Mouse (Mus musculus) heart, postnatal 10 days (tissue): ENCODE measurements around the gene Hivep3. TPM values are rescaled to one million over a fixed set of nuclear protein-coding genes. Genes with fewer than 3 reads are reported as not detected.
A peak's percentile ranks its signal among the peaks of the same experiment; 100 is the strongest.

Source experiments
- DNase-seq, 2 experiments: peaks; one replicate each; pipeline ENCODE4 v3.0.0; 2021
- intact Hi-C: fragments of 180-260 bp; cut with DNase I; formaldehyde crosslinking; loops from one replicate; pipeline ENCODE4 v1.15.1; 2025
- total RNA-seq, 2 experiments: library from RNA; stranded (reverse); gene quantifications; 2 replicates each; pipeline ENCODE4 v1.2.3; 2021

The Hivep3 gene
- total RNA-seq, 2 experiments from 2014 or later, result 5.7 to 5.9 TPM

GRCm38 (mm10) chr4:119759574-119760233 lies 26.1 kb downstream of the Hivep3 start:
- intact Hi-C loops, result no loop called here
- no peak for DNase-seq

GRCm38 (mm10) chr4:119760820-119761219 lies 27.2 kb downstream of the Hivep3 start:
- no peak for DNase-seq
- intact Hi-C loops, result no loop called here

DNA sequence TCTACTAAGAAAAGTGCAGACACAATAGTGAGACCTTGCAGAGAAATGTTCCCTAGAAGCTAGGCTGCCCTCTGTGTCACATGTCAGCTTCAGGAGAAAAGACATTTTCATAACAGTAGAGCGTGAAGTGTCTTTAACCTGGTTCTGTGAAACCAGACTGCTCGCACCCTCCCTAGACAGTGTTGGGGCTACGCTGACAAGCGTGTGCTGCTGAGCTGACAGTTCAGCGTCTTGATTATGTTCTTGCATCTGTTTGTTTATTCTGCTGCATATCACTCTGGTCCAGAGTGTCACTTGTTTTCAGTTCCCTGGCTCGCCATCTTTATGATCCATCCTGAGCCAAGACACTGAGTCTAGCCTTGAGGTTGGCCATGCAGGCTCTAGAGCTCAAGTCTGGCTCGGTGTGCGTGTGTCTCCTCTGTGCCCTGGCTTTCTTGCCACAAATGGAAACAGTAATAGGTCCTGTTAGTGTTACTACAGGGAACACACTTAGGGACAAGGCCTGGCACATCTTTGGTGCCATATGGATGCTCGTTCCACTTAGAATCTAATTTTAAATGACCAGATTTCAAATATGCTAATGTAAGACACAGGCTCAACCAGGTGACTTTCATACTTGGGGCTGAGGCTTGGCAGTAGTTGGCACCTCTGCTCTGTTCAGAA lies 28.0 kb downstream of the Hivep3 start:
- intact Hi-C loops, result no loop called here
- no peak for DNase-seq

GRCm38 (mm10) chr4:119762171-119762570 lies 28.6 kb downstream of the Hivep3 start:
- intact Hi-C loops, result no loop called here
- DNase-seq, result no peak

DNA sequence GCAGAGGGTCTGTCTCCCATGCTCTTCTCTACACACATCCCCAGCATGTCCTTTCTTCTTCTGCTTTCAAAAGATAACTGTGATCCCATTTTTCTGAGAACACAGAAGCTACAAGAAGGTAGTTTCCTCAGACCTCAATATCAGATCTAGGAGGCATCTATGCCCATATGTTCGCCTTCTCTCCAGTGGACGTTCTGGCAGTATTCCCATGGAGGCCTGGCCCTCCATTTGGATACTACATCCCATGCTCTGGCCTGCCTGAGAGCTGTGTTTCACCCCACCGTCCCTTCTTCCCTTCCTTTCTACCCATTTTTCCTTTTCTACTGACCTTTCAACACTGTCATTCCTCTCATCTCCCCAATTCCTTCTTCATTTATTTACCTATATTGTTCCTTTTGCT lies 34.5 kb downstream of the Hivep3 start:
- DNase-seq, result no peak
- intact Hi-C loops, result no loop called here

DNA sequence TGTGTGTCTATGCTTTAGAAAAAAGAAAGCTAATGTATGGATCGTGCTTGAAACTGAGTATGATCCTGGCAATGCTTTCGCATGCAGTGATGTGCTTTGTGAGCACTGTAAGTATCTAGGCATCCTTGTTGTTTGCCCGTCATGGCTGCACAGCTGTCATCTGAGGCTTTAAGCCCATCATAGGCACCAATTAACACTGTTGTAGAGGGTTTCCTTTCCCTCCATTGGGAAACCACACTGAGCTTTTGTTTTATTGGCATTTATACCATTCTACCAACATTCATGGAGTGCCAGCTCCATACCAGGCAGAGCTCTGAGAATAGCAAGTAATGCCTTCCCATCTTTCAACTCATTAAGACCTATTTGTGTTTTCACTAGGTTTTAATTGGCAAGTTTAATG lies 42.3 kb downstream of the Hivep3 start:
- intact Hi-C loops, result no loop called here
- DNase-seq, result no peak

GRCm38 (mm10) chr4:119777146-119777545 lies 43.6 kb downstream of the Hivep3 start:
- intact Hi-C loops, result no loop called here
- no peak for DNase-seq

- DNase-seq, result peak; percentile 63 to 64
- intact Hi-C loops, result no loop called here
Measured at GRCm38 (mm10) chr4:119779561-119780400, 46.2 kb downstream of the Hivep3 start.

DNA sequence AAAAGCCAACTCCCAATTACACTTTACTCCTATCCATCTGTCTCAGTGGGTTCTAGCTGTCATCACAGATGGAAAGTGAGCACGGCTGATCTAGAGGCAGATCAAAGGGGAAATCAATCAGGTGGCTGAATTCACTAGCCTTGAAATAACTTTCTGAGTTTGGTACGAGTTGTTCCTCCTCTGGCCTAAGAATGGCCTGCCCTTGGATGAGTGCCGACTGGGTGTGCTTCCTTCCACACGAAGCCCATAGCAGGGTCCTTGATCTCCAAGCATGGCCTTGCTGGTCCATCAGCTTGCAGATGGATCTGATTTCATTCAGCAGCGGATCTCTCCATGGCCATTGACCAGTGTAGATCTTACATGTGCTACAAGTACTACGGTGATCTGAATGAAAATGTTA lies 47.3 kb downstream of the Hivep3 start:
- intact Hi-C loops, result no loop called here
- no peak for DNase-seq

DNA sequence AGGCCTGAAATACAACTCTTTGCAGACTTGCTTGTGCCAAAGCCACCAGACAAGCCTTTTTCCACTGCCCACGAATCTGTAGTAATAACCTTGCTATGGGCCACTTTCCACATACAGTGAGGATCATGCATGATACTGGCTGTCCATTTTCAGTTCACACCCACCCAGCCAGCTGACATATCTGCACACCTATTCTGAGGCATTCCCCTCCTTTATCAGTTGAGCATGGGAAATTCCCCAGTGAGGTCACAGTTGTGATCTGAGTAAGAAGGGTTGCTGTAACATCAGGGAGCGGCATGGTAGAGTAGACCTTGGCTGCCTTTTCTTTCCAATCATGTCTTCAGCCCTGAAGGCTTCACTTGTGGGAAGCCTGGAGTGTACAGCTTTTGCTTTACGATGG lies 51.4 kb downstream of the Hivep3 start:
- DNase-seq, result no peak
- intact Hi-C loops, result no loop called here

GRCm38 (mm10) chr4:119786307-119786706 lies 52.7 kb downstream of the Hivep3 start:
- peak in 1 of 2 experiments; percentile 13 for DNase-seq
- intact Hi-C loops, result no loop called here

DNA sequence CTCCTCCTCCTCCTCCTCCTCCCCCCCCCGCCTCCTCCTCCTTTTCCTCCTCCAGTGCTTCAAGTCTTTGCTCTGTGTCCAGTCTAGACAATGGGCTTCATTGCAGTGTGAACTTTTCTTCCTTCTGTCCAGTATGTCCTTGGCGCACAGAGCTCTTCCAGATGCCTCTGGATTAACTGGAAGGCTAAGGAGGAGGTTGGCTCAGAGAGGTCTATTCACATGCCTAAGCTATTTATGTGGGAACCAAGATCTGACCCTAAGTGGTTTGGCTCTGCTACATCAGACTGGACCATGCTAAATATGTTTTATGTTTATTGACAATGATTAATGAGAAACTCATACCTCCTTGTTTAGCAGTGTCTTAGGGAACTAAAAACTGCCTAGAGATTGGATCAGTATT lies 53.1 kb downstream of the Hivep3 start:
- intact Hi-C loops, result no loop called here
- DNase-seq, result peak; percentile 19 to 35

- intact Hi-C loops, result no loop called here
- no peak for DNase-seq
Measured at GRCm38 (mm10) chr4:119788746-119789145, 55.2 kb downstream of the Hivep3 start.

DNA sequence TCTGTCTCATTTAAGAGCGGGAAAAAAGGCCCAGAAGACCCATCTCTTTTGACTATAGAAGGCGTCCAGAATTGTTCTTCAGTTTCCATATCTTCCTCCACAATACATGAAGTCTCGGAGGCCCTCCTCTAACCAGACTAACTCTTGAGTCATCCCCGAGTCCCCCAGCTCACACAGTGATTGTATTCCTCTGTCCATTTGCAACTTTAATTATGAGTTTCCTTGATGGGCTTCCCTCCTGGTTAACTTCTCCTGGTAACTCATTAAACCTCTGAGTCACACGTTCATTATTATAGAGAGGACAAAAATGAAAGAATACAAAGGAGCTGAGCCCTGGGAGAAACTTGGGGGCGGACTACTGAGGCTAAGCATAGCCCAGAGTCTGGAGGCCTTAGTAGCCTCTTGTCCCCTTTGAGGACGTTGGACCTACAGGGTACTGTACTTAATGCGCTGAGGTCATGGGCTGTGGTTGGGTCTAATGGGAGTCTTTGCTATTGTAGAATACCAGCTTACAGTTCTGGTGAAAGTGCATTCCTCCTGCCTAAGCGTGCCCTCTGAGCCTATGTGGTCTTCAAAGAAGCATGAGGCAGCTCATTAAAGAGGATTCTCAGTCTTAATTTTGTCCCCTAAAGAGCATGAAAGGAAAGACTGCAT lies 56.0 kb downstream of the Hivep3 start:
- intact Hi-C loops, result no loop called here

GRCm38 (mm10) chr4:119798891-119799290 lies 65.3 kb downstream of the Hivep3 start:
- intact Hi-C loops, result no loop called here
- no peak for DNase-seq

More for the DNA sequence above, 56.0 kb downstream of the Hivep3 start:
- no peak for DNase-seq

DNA sequence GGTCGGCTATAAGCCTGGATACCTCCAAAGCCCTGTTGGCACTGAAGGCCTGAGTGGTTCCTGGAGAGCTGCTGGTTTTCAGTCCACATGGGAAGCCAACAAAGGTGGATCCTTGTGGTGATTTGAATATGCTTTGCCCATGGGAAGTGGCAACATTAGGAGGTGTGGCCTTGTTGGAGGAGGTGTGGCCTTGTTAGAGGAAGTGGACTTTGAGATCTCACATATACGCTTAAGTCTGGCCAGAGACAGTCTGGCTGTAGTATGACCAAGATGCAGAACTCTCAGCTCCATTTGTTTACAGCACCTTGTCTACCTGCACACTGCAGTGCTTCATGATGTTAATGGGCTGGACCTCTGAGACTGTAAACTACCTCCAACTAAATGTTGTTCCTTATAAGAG lies 73.0 kb downstream of the Hivep3 start:
- intact Hi-C loops, result no loop called here
- no peak for DNase-seq

GRCm38 (mm10) chr4:119807359-119807758 lies 73.8 kb downstream of the Hivep3 start:
- no peak for DNase-seq
- intact Hi-C loops, result no loop called here

- intact Hi-C loops, result no loop called here
- peak; percentile 40 to 63 for DNase-seq
Measured at GRCm38 (mm10) chr4:119809245-119809644, 75.7 kb downstream of the Hivep3 start.

DNA sequence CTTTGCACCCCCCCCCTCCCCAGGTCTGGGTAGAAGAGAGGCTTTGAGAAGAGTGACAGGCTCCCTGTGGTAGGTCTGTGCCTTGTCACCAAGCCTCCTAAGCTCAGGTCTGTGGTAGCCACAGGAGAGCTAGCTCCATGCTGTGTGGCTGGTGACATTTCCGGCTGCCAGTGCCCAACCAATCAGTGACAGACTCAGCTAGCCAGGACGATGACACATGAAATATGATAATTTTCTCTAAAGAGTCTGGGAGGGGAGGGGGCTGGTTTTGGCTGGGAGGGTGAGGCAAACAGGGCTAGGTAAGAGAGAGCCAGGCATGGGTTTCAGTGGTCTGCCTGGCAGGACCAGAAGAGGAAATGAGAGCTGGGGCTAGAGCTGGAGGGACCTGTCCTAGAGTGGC lies 79.2 kb downstream of the Hivep3 start:
- DNase-seq, result peak; percentile 49 to 65

GRCm38 (mm10) chr4:119813500-119814184 lies 80.1 kb downstream of the Hivep3 start:
- DNase-seq, result no peak
- intact Hi-C loops, result loop anchor here (5.0 to 10.0 kb wide), 4 partner anchors 39 to 569 kb away; partner anchors contain the start of gene Hivep3

More for the DNA sequence above, 79.2 kb downstream of the Hivep3 start:
- intact Hi-C loops, result loop anchor here (5.0 to 10.0 kb wide), 4 partner anchors 40 to 568 kb away; partner anchors contain the start of gene Hivep3
